Mouse (Mus musculus) brain, embryonic 18.5 days (tissue): ENCODE data around the gene Wipf1.

ENCODE experiments used
- DNase-seq: peaks from one replicate; pipeline ENCODE4 v3.0.0-alpha.2; 2012; ENCODE audit warnings: low read depth, low spot score

Gene Wipf1

GRCm38 (mm10) chr2:73540450-73541162 lies 11.1 kb upstream of the Wipf1 start:
- DNase-seq, result no peak

- DNase-seq, result no peak
These were observed 10.2 kb upstream of the Wipf1 start for GRCm38 (mm10) chr2:73539697-73540096.

- no peak for DNase-seq
These were observed 9.6 kb upstream of the Wipf1 start for GRCm38 (mm10) chr2:73539141-73539540.

- no peak for DNase-seq
These were observed 9.1 kb upstream of the Wipf1 start for GRCm38 (mm10) chr2:73538590-73538989.

GRCm38 (mm10) chr2:73536091-73536783 lies 6.7 kb upstream of the Wipf1 start:
- DNase-seq, result no peak

- no peak for DNase-seq
These were observed 5.2 kb upstream of the Wipf1 start for GRCm38 (mm10) chr2:73534720-73535119.

- DNase-seq, result no peak
These were observed 953 bp upstream of the Wipf1 start for GRCm38 (mm10) chr2:73530487-73530886.

- no peak for DNase-seq
These were observed 798 bp downstream of the Wipf1 start for GRCm38 (mm10) chr2:73528516-73529355.

GRCm38 (mm10) chr2:73527956-73528355 lies 1.6 kb downstream of the Wipf1 start:
- DNase-seq, result no peak

- DNase-seq, result no peak
These were observed 2.8 kb downstream of the Wipf1 start for GRCm38 (mm10) chr2:73526691-73527090.

- no peak for DNase-seq
These were observed 6.6 kb downstream of the Wipf1 start for GRCm38 (mm10) chr2:73522891-73523290.

- no peak for DNase-seq
These were observed 7.2 kb downstream of the Wipf1 start for GRCm38 (mm10) chr2:73522336-73522735.

GRCm38 (mm10) chr2:73521737-73522136 lies 7.8 kb downstream of the Wipf1 start:
- DNase-seq, result no peak

GRCm38 (mm10) chr2:73518966-73519365 lies 10.6 kb downstream of the Wipf1 start:
- no peak for DNase-seq

GRCm38 (mm10) chr2:73518311-73518710 lies 11.2 kb downstream of the Wipf1 start:
- DNase-seq, result no peak

GRCm38 (mm10) chr2:73514178-73514577 lies 15.4 kb downstream of the Wipf1 start:
- no peak for DNase-seq

GRCm38 (mm10) chr2:73513204-73513749 lies 16.3 kb downstream of the Wipf1 start:
- DNase-seq, result no peak

- no peak for DNase-seq
These were observed 17.5 kb downstream of the Wipf1 start for GRCm38 (mm10) chr2:73512044-73512443.

- DNase-seq, result no peak
These were observed 18.7 kb downstream of the Wipf1 start for GRCm38 (mm10) chr2:73510731-73511360.

GRCm38 (mm10) chr2:73510025-73510288 lies 19.6 kb downstream of the Wipf1 start:
- DNase-seq, result no peak

GRCm38 (mm10) chr2:73509248-73510024 lies 20.1 kb downstream of the Wipf1 start:
- no peak for DNase-seq
